Mouse (Mus musculus) stomach, postnatal 0 days (tissue): ENCODE measurements around the gene Apbb2.

ENCODE experiments used
- CTCF ChIP-seq: IDR thresholded peaks from 2 replicates; pipeline ENCODE4 v1.5.1; 2016; ENCODE audit warnings: antibody characterized with exemption, low read depth, mild to moderate bottlenecking, moderate library complexity
- EP300 ChIP-seq: optimal IDR thresholded peaks from 2 replicates; pipeline ENCODE3; 2016; ENCODE audit warnings: antibody characterized with exemption

- peak; percentile 49 for TF ChIP-seq CTCF
- TF ChIP-seq EP300, result no peak
These were observed 228.0 kb downstream of the Apbb2 start for GRCm38 (mm10) chr5:66390567-66390966.
